Mouse (Mus musculus) E14TG2a.4 (cell line): ENCODE measurements at regions not wholly inside any gene's neighbourhood (a gene's known extent, or its start where the extent isn't known, plus 50 kb on each side); places are given as distances from the start of the nearest gene placed in this dataset.

Experiments
- H3K27me3 ChIP-seq: 2 replicates; pipeline ENCODE4 v1.6.1; 2014; ENCODE audit warnings: low read length, control low read depth; ENCODE audit not compliant: insufficient read depth
- H3K36me3 ChIP-seq: 2 replicates; pipeline ENCODE4 v1.6.1; 2014; ENCODE audit warnings: low read length, control low read depth; ENCODE audit not compliant: insufficient read depth
- H3K4me1 ChIP-seq: replicated peaks from 2 replicates; pipeline ENCODE4 v1.6.1; 2014; ENCODE audit warnings: low read depth, low read length, control low read depth
- H3K4me3 ChIP-seq: replicated peaks from 2 replicates; pipeline ENCODE4 v1.5.1; 2014; ENCODE audit warnings: mild to moderate bottlenecking, low read length
- H3K9me3 ChIP-seq: 2 replicates; pipeline ENCODE4 v1.6.1; 2014; ENCODE audit warnings: low read length, control low read depth
- CTCF ChIP-seq: conservative IDR thresholded peaks from 2 replicates; pipeline ENCODE4 v1.5.1; 2014; ENCODE audit warnings: low read length
- NANOG ChIP-seq: IDR thresholded peaks from 2 replicates; pipeline ENCODE4 v1.6.1; 2014; ENCODE audit warnings: borderline replicate concordance, low read length, mixed read lengths
- POU5F1 ChIP-seq: IDR thresholded peaks from 2 replicates; pipeline ENCODE4 v1.6.1; 2014; ENCODE audit warnings: low read length, borderline replicate concordance

GRCm38 (mm10) chr19:44676555-44677120 lies 79.2 kb upstream of the Pax2 start:
- no peak for TF ChIP-seq NANOG
- no peak for TF ChIP-seq POU5F1
- no peaks in the 10 kb centered on the region for H3K36me3 ChIP-seq
- H3K4me1 ChIP-seq: peaks cover 69% of the 10 kb centered on the region
- 0 out of 2 replicates have a peak overlapping the region, but pooled peaks have one; percentile 37 for H3K4me3 ChIP-seq
- H3K9me3 ChIP-seq: no peaks in the 10 kb centered on the region
- peaks cover 82% of the 10 kb centered on the region for H3K27me3 ChIP-seq

DNA sequence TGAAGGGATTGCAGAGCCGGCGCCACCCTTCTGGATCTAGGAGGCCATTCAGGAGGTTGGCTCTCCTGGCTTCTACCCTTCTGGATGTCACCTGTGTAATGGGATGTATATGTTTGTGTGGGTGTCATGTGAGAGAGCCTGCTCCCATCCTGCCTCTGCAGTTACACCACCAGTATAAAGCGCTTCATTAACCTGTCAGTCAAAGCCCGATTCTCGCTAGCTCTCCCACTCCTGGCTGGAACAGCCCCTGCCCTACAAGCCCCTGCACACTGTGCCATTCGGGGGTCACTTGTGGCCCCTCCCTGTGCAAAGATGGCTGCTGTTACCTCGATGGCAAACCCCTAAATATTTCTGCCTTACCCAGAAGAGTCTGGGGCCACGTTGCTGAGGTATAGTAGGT lies 78.5 kb upstream of the Pax2 start:
- H3K9me3 ChIP-seq: no peaks in the 10 kb centered on the region
- TF ChIP-seq CTCF: no peak
- TF ChIP-seq POU5F1: no peak
- no peak for TF ChIP-seq NANOG
- H3K36me3 ChIP-seq: no peaks in the 10 kb centered on the region
- peaks cover 73% of the 10 kb centered on the region for H3K4me1 ChIP-seq
- peaks cover 84% of the 10 kb centered on the region for H3K27me3 ChIP-seq
- H3K4me3 ChIP-seq: no peak overlapping the region

- no peak for TF ChIP-seq POU5F1
- no peak for TF ChIP-seq NANOG
- no peak for TF ChIP-seq CTCF
- Histone ChIP-seq H3K9me3 (no peaks in the 10 kb centered on the region), H3K27me3 (peaks cover 85% of the 10 kb centered on the region), H3K4me1 (peaks cover 78% of the 10 kb centered on the region), H3K36me3 (no peaks in the 10 kb centered on the region), H3K4me3 (no peak overlapping the region)
Observed at GRCm38 (mm10) chr19:44678686-44679085, 77.2 kb upstream of the Pax2 start.

DNA sequence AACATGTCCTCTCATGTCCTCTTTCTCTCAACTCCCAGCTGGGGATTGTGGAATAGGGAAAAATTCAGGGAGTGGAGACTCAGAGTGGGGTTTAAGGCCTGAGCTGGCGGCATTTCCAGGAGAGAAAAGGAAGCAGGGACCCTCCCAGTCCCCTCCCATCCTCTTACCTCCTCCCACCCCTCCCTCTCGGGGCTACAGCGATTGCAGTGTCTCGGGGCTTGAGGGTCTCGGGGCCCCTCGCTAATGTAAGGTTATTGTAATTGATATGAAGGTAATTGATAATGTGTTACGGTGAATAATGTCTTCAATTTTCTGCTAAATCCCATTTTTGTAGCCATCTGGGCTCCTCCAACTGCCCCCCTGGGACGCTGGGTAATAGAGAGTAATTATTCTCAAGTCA lies 74.2 kb upstream of the Pax2 start:
- no peaks in the 10 kb centered on the region for H3K9me3 ChIP-seq
- TF ChIP-seq NANOG: no peak
- no peak for TF ChIP-seq POU5F1
- TF ChIP-seq CTCF: no peak
- H3K27me3 ChIP-seq: peaks cover 61% of the 10 kb centered on the region
- H3K36me3 ChIP-seq: no peaks in the 10 kb centered on the region
- H3K4me3 ChIP-seq: 0 out of 2 replicates have a peak overlapping the region, but pooled peaks have one; percentile 20
- peaks cover 65% of the 10 kb centered on the region for H3K4me1 ChIP-seq

DNA sequence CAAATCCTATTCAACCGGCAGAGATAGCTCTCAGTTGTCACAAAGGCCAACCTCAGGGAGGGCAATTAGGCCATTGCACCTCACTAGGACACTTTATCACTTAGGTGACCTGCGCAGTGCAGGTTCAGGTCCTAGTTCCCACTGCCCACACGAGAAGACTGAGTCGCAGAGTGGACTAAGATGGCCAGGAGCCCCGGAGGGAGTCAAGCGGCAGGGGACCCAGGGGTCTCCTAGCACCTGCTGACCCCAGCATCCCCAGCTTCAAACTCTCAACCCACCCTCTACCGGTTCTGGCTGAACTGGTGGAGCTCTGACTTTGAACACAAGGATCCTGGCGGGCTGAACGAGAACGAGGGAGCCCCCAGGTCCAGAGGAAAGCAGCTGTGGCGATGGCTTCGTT lies 72.7 kb upstream of the Pax2 start:
- TF ChIP-seq POU5F1 (no peak), NANOG (no peak), CTCF (no peak)
- Histone ChIP-seq H3K4me3 (peak overlapping the region; percentile 73), H3K9me3 (no peaks in the 10 kb centered on the region), H3K27me3 (peaks cover 46% of the 10 kb centered on the region), H3K4me1 (peaks cover 58% of the 10 kb centered on the region), H3K36me3 (no peaks in the 10 kb centered on the region)

DNA sequence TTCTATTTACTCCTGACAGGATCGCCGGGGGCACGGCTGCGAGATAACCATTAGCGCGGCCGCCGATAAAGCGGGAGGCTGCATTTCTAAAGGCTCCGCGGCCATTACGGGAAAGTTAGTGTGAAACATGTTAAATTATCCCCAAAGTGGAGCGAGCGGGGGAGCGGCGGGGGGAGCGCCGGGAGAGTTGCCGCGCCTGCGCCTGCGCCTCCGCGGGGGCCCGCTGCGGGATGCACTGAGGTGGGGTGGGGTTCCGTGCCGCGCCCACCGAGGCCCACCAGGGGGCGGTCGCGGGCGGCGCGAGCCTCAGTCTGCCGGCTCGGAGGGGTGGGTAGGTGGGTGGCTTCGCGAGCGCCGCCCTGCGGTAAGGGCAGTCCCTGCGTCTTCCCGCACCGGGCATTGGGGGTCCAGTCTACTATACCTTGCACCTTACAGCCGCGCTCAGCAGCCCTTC lies 71.8 kb upstream of the Pax2 start:
- peaks cover 41% of the 10 kb centered on the region for H3K27me3 ChIP-seq
- H3K9me3 ChIP-seq: no peaks in the 10 kb centered on the region
- peak overlapping the region; percentile 73 for H3K4me3 ChIP-seq
- no peak; the same call in 1 of the 2 replicates for TF ChIP-seq CTCF
- TF ChIP-seq POU5F1: no peak
- TF ChIP-seq NANOG: no peak
- no peaks in the 10 kb centered on the region for H3K36me3 ChIP-seq
- peaks cover 58% of the 10 kb centered on the region for H3K4me1 ChIP-seq

GRCm38 (mm10) chr19:44686061-44686460 lies 69.8 kb upstream of the Pax2 start:
- Histone ChIP-seq H3K36me3 (no peaks in the 10 kb centered on the region), H3K4me1 (peaks cover 43% of the 10 kb centered on the region), H3K9me3 (no peaks in the 10 kb centered on the region), H3K4me3 (peak overlapping the region; percentile 35), H3K27me3 (peaks cover 26% of the 10 kb centered on the region)
- no peak for TF ChIP-seq POU5F1
- TF ChIP-seq CTCF: no peak
- TF ChIP-seq NANOG: no peak

DNA sequence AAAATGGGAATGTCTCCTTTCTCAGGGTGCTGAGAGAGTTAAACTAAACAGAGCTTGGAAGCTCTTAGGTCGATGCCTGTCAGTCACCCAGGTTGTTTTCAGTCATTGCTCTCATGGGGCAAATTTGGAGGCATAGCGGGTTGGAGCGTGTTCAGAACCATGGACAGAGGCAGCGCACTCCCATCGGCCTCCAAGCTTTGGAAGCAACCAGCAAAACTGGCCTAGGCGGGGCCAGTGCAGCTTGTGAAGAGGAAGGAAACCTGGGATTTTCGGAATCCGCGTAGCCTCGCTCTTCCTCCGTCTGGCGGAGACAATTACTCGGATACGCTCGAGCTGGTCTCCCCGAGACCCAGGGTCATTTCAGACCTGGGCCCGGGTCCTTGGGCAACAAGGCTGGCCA lies 63.4 kb upstream of the Pax2 start:
- H3K27me3 ChIP-seq: no peaks in the 10 kb centered on the region
- TF ChIP-seq CTCF: no peak
- TF ChIP-seq POU5F1: no peak
- no peaks in the 10 kb centered on the region for H3K9me3 ChIP-seq
- H3K36me3 ChIP-seq: no peaks in the 10 kb centered on the region
- H3K4me3 ChIP-seq: peak overlapping the region; percentile 79
- H3K4me1 ChIP-seq: peaks cover 45% of the 10 kb centered on the region

DNA sequence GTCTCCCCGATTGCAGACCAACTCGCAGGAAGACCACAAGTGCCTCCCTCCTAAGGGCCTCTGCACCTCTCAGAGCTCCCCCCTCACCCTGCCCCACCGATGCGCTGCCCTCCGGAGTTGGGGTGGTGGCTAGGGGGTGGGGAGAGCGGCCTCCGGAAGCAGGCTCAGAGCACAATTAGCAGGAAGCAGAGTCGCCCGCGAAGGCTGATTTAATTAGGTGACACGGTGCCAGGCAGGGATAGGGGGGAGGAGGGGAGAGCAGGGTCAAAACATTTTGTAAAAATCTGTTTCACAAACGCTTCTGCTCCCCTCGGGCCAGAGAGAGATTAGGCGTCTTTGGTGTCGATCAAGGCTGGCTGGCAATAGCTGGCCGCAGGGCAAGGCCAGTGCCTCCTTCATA lies 63.0 kb upstream of the Pax2 start:
- H3K4me1 ChIP-seq: peaks cover 49% of the 10 kb centered on the region
- peak overlapping the region; percentile 79 for H3K4me3 ChIP-seq
- H3K36me3 ChIP-seq: no peaks in the 10 kb centered on the region
- H3K27me3 ChIP-seq: no peaks in the 10 kb centered on the region
- no peaks in the 10 kb centered on the region for H3K9me3 ChIP-seq
- TF ChIP-seq CTCF (no peak), NANOG (no peak), POU5F1 (no peak)
